In genomic region chr2:27123121-27123520, GRCm38 (mm10) we compare ENCODE assay signal across 17 mouse cellular contexts. TPM values are rescaled to one million over a fixed set of nuclear protein-coding genes. Genes with fewer than 3 reads are reported as not detected.
DNase-seq lines count a peak whose midpoint lies in the region; ATAC-seq and TF ChIP-seq lines count a peak whose summit lies in the region.
"Had no signal": no experiment of that assay in that cellular context is flagged by ENCODE, and none has a peak within 500 bp of the region (broad histone marks: within the 10 kb centered on the region; RNA-seq: fewer than 3 reads in every experiment).

No protein-coding gene starts in this region.

- no peaks in the 10 kb centered on the region for H3K36me3 ChIP-seq in hindbrain, embryonic 10.5 days
- H3K36me3 ChIP-seq in hindbrain, embryonic 14.5 days (replicated peaks; ENCODE audit: control insufficient read depth, insufficient read depth), result no peaks in the 10 kb centered on the region
- no peaks in the 10 kb centered on the region for H3K36me3 ChIP-seq in lung, postnatal 0 days (ENCODE audit: insufficient read depth, low read length)
- no peaks in the 10 kb centered on the region for H3K36me3 ChIP-seq in limb, embryonic 14.5 days (ENCODE audit: control insufficient read depth, insufficient read depth, low read length)
- H3K36me3 ChIP-seq: embryonic facial prominence, embryonic 15.5 days; hindbrain, embryonic 13.5 days; kidney, embryonic 15.5 days had no signal

- TF ChIP-seq POLR2A in limb, embryonic 14.5 days (IDR thresholded peaks at IDR 0.05; ENCODE audit: borderline replicate concordance, extremely low read depth, insufficient read depth, insufficient read length), result no peak

- DNase-seq in hindbrain, embryonic 10.5 days (ENCODE audit: low spot score), result no peak
- DNase-seq in hindbrain, embryonic 14.5 days (ENCODE audit: low spot score), result no peak
- DNase-seq in lung, postnatal 0 days (ENCODE audit: low spot score), result no peak
- DNase-seq in lung, postnatal 36 days, result no peak
- no peak for DNase-seq in limb, embryonic 14.5 days (ENCODE audit: low spot score)
- no peak for DNase-seq in embryo, embryonic 10.5 days (ENCODE audit: low spot score)
- DNase-seq in kidney, adult 8-10 months, result no peak
- DNase-seq: cerebellum, postnatal 25 days; layer of hippocampus, adult 9-11 months; right cerebral cortex, postnatal 14 days had no signal

- no peak overlapping the region for H3K4me3 ChIP-seq in hindbrain, embryonic 10.5 days
- no peak overlapping the region for H3K4me3 ChIP-seq in hindbrain, embryonic 14.5 days (replicated peaks; ENCODE audit: low read length)
- H3K4me3 ChIP-seq in lung, postnatal 0 days (ENCODE audit: low read depth, low read length), result no peak overlapping the region
- H3K4me3 ChIP-seq in limb, embryonic 14.5 days (replicated peaks; ENCODE audit: low read length), result no peak overlapping the region
- H3K4me3 ChIP-seq: embryonic facial prominence, embryonic 15.5 days; forebrain, embryonic 13.5 days; hindbrain, embryonic 13.5 days; kidney, embryonic 15.5 days had no signal

- WGBS in hindbrain, embryonic 10.5 days, result 84% methylated on average over 4 of the region's 4 CpGs
- 83% methylated on average over 4 of the region's 4 CpGs for WGBS in hindbrain, embryonic 14.5 days
- 89% methylated on average over 4 of the region's 4 CpGs for WGBS in lung, postnatal 0 days
- 75% methylated on average over 4 of the region's 4 CpGs for WGBS in limb, embryonic 14.5 days

- H3K4me1 ChIP-seq in hindbrain, embryonic 10.5 days (replicated peaks), result peaks cover 37% of the 10 kb centered on the region
- peaks cover 21% of the 10 kb centered on the region for H3K4me1 ChIP-seq in hindbrain, embryonic 14.5 days (replicated peaks; ENCODE audit: control insufficient read depth, insufficient read depth, low read length)
- H3K4me1 ChIP-seq in lung, postnatal 0 days (ENCODE audit: insufficient read depth, low read depth, low read length), result peaks cover 4% of the 10 kb centered on the region; the same call in 1 of the 2 replicates
- peaks cover 41% of the 10 kb centered on the region for H3K4me1 ChIP-seq in limb, embryonic 14.5 days (ENCODE audit: control insufficient read depth, insufficient read depth, low read length)

- no peak overlapping the region for H3K9ac ChIP-seq in hindbrain, embryonic 14.5 days
- no peak overlapping the region for H3K9ac ChIP-seq in lung, postnatal 0 days (replicated peaks; ENCODE audit: low read depth)
- no peak overlapping the region for H3K9ac ChIP-seq in limb, embryonic 14.5 days (ENCODE audit: low read depth, low read length, severe bottlenecking)
- H3K9ac ChIP-seq: embryonic facial prominence, embryonic 15.5 days; forebrain, embryonic 13.5 days; hindbrain, embryonic 13.5 days; kidney, embryonic 15.5 days had no signal

- no peak overlapping the region for H3K4me2 ChIP-seq in hindbrain, embryonic 14.5 days (replicated peaks)
- H3K4me2 ChIP-seq in lung, postnatal 0 days (replicated peaks; ENCODE audit: low read depth, low read length), result no peak overlapping the region
- H3K4me2 ChIP-seq in limb, embryonic 14.5 days (replicated peaks; ENCODE audit: low read depth, low read length, severe bottlenecking), result no peak overlapping the region
- H3K4me2 ChIP-seq: embryonic facial prominence, embryonic 15.5 days; forebrain, embryonic 13.5 days; hindbrain, embryonic 13.5 days; kidney, embryonic 15.5 days had no signal

- peak; percentile 30 for TF ChIP-seq CTCF in lung, postnatal 0 days (IDR thresholded peaks at IDR 0.05)

- H3K9me3 ChIP-seq in hindbrain, embryonic 10.5 days, result peaks cover 3% of the 10 kb centered on the region; the same call in 1 of the 2 replicates
- no peaks in the 10 kb centered on the region for H3K9me3 ChIP-seq in hindbrain, embryonic 14.5 days (ENCODE audit: control insufficient read depth, low read length)
- no peaks in the 10 kb centered on the region for H3K9me3 ChIP-seq in lung, postnatal 0 days (ENCODE audit: low read length)
- no peaks in the 10 kb centered on the region for H3K9me3 ChIP-seq in limb, embryonic 14.5 days (ENCODE audit: control insufficient read depth, low read length)
- H3K9me3 ChIP-seq: embryonic facial prominence, embryonic 15.5 days; forebrain, embryonic 13.5 days; hindbrain, embryonic 13.5 days; kidney, embryonic 15.5 days had no signal

- peaks cover 24% of the 10 kb centered on the region for H3K27me3 ChIP-seq in hindbrain, embryonic 10.5 days (ENCODE audit: insufficient read depth, poor library complexity, severe bottlenecking)
- H3K27me3 ChIP-seq in hindbrain, embryonic 14.5 days (ENCODE audit: control insufficient read depth, insufficient read depth, low read length), result no peaks in the 10 kb centered on the region
- no peaks in the 10 kb centered on the region for H3K27me3 ChIP-seq in lung, postnatal 0 days (replicated peaks; ENCODE audit: insufficient read depth, low read length)
- no peaks in the 10 kb centered on the region for H3K27me3 ChIP-seq in limb, embryonic 14.5 days (ENCODE audit: control insufficient read depth, insufficient read depth, low read length)
- H3K27me3 ChIP-seq: embryonic facial prominence, embryonic 15.5 days; forebrain, embryonic 13.5 days; kidney, embryonic 15.5 days had no signal

- ATAC-seq in hindbrain, embryonic 14.5 days (ENCODE audit: low FRiP score), result no peak
- no peak for ATAC-seq in lung, postnatal 0 days
- ATAC-seq in limb, embryonic 14.5 days (ENCODE audit: low FRiP score, low read depth), result no peak
- ATAC-seq: forebrain, embryonic 13.5 days had no signal

- H3K27ac ChIP-seq in hindbrain, embryonic 10.5 days, result peak overlapping the region; percentile 66
- no peak overlapping the region for H3K27ac ChIP-seq in hindbrain, embryonic 14.5 days
- no peak overlapping the region for H3K27ac ChIP-seq in lung, postnatal 0 days (ENCODE audit: low read length)
- peak overlapping the region; percentile 35; the same call in 1 of the 2 replicates for H3K27ac ChIP-seq in limb, embryonic 14.5 days (replicated peaks; ENCODE audit: low read depth, low read length)
- H3K27ac ChIP-seq: forebrain, embryonic 13.5 days; kidney, embryonic 15.5 days had no signal

- TF ChIP-seq EP300 in lung, postnatal 0 days (IDR thresholded peaks at IDR 0.05), result no peak

RNA-seq across cellular contexts. Expression of gene Fam163b, which starts 19.2 kb away (rescaled TPM):
- polyA plus RNA-seq in hindbrain, embryonic 10.5 days (2016; fragmentation: Nextera tagmentation; extraction: Ambion mirVana), result 0.26 TPM in 2 replicates
- 7.9 and 9.4 TPM in 2 replicates for polyA plus RNA-seq in hindbrain, embryonic 14.5 days (2014; fragmentation: Nextera tagmentation; extraction: Ambion mirVana)
- polyA plus RNA-seq in lung, postnatal 0 days (2015; fragmentation: Nextera tagmentation; extraction: Ambion mirVana), result 0.26 and 0.43 TPM in 2 replicates
- 0.68 and 1.1 TPM in 2 replicates for polyA plus RNA-seq in limb, embryonic 14.5 days (2012; rRNA removed)
- polyA plus RNA-seq in limb, embryonic 14.5 days (2014; fragmentation: Nextera tagmentation; extraction: Ambion mirVana), result 0.30 and 0.43 TPM in 2 replicates
- polyA plus RNA-seq: liver, embryonic 16.5 days had no signal

RNA-seq across cellular contexts. Expression of gene Dbh, which starts 41.9 kb away (rescaled TPM):
- polyA plus RNA-seq in hindbrain, embryonic 10.5 days (2016; fragmentation: Nextera tagmentation; extraction: Ambion mirVana), result 4.3 and 4.9 TPM in 2 replicates
- 2.3 and 3.7 TPM in 2 replicates for polyA plus RNA-seq in hindbrain, embryonic 14.5 days (2014; fragmentation: Nextera tagmentation; extraction: Ambion mirVana)
- polyA plus RNA-seq in lung, postnatal 0 days (2015; fragmentation: Nextera tagmentation; extraction: Ambion mirVana), result 0.17 and 0.37 TPM in 2 replicates
- polyA plus RNA-seq in limb, embryonic 14.5 days (2012; rRNA removed), result 1.3 and 2.2 TPM in 2 replicates
- 1.00 and 1.6 TPM in 2 replicates for polyA plus RNA-seq in limb, embryonic 14.5 days (2014; fragmentation: Nextera tagmentation; extraction: Ambion mirVana)
- polyA plus RNA-seq: forebrain, embryonic 13.5 days had no signal

RNA-seq across cellular contexts. Expression of gene Adamtsl2, which starts 43.9 kb away (rescaled TPM):
- 4.0 and 7.0 TPM in 2 replicates for polyA plus RNA-seq in hindbrain, embryonic 10.5 days (2016; fragmentation: Nextera tagmentation; extraction: Ambion mirVana)
- 9.1 and 10.0 TPM in 2 replicates for polyA plus RNA-seq in hindbrain, embryonic 14.5 days (2014; fragmentation: Nextera tagmentation; extraction: Ambion mirVana)
- polyA plus RNA-seq in lung, postnatal 0 days (2015; fragmentation: Nextera tagmentation; extraction: Ambion mirVana), result 50.6 and 52.3 TPM in 2 replicates
- polyA plus RNA-seq in limb, embryonic 14.5 days (2012; rRNA removed), result 16.1 and 21.5 TPM in 2 replicates
- 9.3 and 12.9 TPM in 2 replicates for polyA plus RNA-seq in limb, embryonic 14.5 days (2014; fragmentation: Nextera tagmentation; extraction: Ambion mirVana)

RNA-seq across cellular contexts. Expression of gene Mymk, which starts 51.1 kb away (rescaled TPM):
- polyA plus RNA-seq in hindbrain, embryonic 10.5 days (2016; fragmentation: Nextera tagmentation; extraction: Ambion mirVana), result 0.11 and 0.29 TPM in 2 replicates
- 0.32 TPM in 1 of 2 replicates, not detected in the other for polyA plus RNA-seq in hindbrain, embryonic 14.5 days (2014; fragmentation: Nextera tagmentation; extraction: Ambion mirVana)
- 0.36 and 0.76 TPM in 2 replicates for polyA plus RNA-seq in lung, postnatal 0 days (2015; fragmentation: Nextera tagmentation; extraction: Ambion mirVana)
- polyA plus RNA-seq in limb, embryonic 14.5 days (2012; rRNA removed), result 46.8 and 60.5 TPM in 2 replicates
- polyA plus RNA-seq in limb, embryonic 14.5 days (2014; fragmentation: Nextera tagmentation; extraction: Ambion mirVana), result 47.8 and 70.4 TPM in 2 replicates
- polyA plus RNA-seq: forebrain, embryonic 13.5 days; midbrain, embryonic 14.5 days; testis, adult 2 months had no signal

Comparison
In these comparisons a context has a peak if more than half of its experiments do, and no peak if none do; other contexts are left out.
1. H3K27ac ChIP-seq: peak in hindbrain, embryonic 10.5 days (single experiment) and limb, embryonic 14.5 days (single experiment); none in hindbrain, embryonic 14.5 days (single experiment) and lung, postnatal 0 days (single experiment).